Mouse (Mus musculus): ENCODE results near the gene Pip5k1b. TPM values are rescaled to one million over a fixed set of nuclear protein-coding genes. Genes with fewer than 3 reads are reported as not detected.
"Not testable (repeated sequence)": the region's sequence is repeated elsewhere in the genome, so short reads cannot be mapped to it uniquely, and the experiment has no call there.

Pip5k1b gene
- polyA plus RNA-seq, 1 experiment, result 10.4 TPM

DNA sequence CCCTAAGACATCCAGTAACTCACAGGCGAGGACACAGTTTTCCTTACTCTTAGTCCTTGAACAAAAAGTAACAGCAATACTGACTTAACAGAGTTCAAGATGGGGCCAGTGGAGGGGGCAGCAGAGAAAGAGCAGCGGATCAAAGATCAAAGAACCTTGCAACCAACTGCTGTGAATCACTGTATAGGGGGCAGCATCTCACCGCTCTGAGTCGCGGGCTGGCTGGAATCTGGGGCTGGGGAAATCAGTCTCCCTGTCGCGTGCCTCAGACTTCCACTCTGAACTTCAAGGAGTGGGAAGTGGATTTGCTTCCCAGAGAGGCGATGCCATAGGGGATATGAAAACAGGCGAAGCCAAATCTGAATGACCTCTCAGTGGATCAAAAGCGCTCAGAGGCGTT is 1.8 kb upstream of the Pip5k1b start:
- H3K27ac ChIP-seq (ENCODE audit: control insufficient read depth, insufficient read depth, low read depth, low read length, poor library complexity), result no peak overlapping the region
- no peak overlapping the region for H3K4me3 ChIP-seq (replicated peaks; ENCODE audit: control insufficient read depth, low read depth, low read length)
- 26% methylated on average over 11 of the region's 11 CpGs for WGBS
- peaks cover 2% of the 10 kb centered on the region for H3K4me1 ChIP-seq (ENCODE audit: control insufficient read depth, insufficient read depth, low read length)
- TF ChIP-seq CTCF (IDR thresholded peaks at IDR 0.05; ENCODE audit: control insufficient read depth, insufficient read depth, low read length), result no peak

- TF ChIP-seq POLR2A (IDR thresholded peaks at IDR 0.05; ENCODE audit: borderline replicate concordance, control insufficient read depth, low read depth, low read length) (no peak), CTCF (IDR thresholded peaks at IDR 0.05; ENCODE audit: control insufficient read depth, insufficient read depth, low read length) (no peak)
- peaks cover 2% of the 10 kb centered on the region for H3K4me1 ChIP-seq (ENCODE audit: control insufficient read depth, insufficient read depth, low read length)
- peak overlapping the region; percentile 79 for H3K4me3 ChIP-seq (replicated peaks; ENCODE audit: control insufficient read depth, low read depth, low read length)
- under 1% methylated on average over 12 of the region's 12 CpGs for WGBS
- peak overlapping the region; percentile 94 for H3K27ac ChIP-seq (ENCODE audit: control insufficient read depth, insufficient read depth, low read depth, low read length, poor library complexity)
Observed at GRCm38 (mm10) chr19:24556585-24556966, 904 bp upstream of the Pip5k1b start.

DNA sequence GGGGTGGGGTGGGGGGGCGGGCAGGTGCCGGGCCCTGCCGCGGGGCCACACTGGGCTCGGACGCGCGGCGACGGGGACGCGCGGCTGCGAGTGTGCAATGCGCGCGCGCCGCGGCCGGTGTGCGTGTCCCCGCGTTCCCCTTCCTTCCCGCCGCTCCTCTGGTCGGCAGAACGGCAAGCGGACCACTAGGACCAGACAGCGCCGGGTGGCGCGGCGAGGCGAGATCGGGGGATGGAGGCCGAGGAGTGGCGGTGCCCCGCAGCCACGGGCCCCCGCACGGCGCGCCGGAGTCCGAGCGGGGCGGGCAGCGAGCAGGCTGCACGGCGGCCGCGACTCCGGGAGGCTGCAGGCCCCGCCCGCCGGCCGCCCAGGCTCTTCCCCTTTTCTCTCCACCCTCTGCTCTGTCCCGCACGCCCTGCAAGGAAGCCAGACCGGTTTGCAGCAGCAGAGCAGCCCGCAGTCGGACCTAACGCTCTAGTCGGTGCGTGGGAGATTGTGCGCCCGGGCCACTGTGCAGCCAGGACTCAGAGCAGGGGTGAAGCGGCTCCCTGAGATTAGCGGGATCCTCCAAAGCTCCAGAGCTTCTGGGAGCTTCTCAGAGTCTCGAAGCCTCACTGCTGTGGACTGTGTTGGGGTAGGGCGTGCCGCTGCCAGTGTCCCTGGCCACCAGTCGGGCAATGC is 372 bp upstream of the Pip5k1b start:
- Histone ChIP-seq H3K4me1 (ENCODE audit: control insufficient read depth, insufficient read depth, low read length) (peaks cover 2% of the 10 kb centered on the region), H3K27ac (ENCODE audit: control insufficient read depth, insufficient read depth, low read depth, low read length, poor library complexity) (peak overlapping the region; percentile 94), H3K4me3 (replicated peaks; ENCODE audit: control insufficient read depth, low read depth, low read length) (peak overlapping the region; percentile 79)
- WGBS, result 1% methylated on average over 71 of the region's 74 CpGs
- no peak for TF ChIP-seq CTCF (IDR thresholded peaks at IDR 0.05; ENCODE audit: control insufficient read depth, insufficient read depth, low read length)
- peak; percentile 2; the same call in 1 of the 2 replicates for TF ChIP-seq POLR2A (IDR thresholded peaks at IDR 0.05; ENCODE audit: borderline replicate concordance, control insufficient read depth, low read depth, low read length)

GRCm38 (mm10) chr19:24554911-24555465 is 684 bp downstream of the Pip5k1b start:
- no peak for TF ChIP-seq CTCF (IDR thresholded peaks at IDR 0.05; ENCODE audit: control insufficient read depth, insufficient read depth, low read length)
- no peak for TF ChIP-seq POLR2A (IDR thresholded peaks at IDR 0.05; ENCODE audit: borderline replicate concordance, control insufficient read depth, low read depth, low read length)
- H3K4me1 ChIP-seq (ENCODE audit: control insufficient read depth, insufficient read depth, low read length), result peaks cover 2% of the 10 kb centered on the region; the same call in 1 of the 2 replicates

DNA sequence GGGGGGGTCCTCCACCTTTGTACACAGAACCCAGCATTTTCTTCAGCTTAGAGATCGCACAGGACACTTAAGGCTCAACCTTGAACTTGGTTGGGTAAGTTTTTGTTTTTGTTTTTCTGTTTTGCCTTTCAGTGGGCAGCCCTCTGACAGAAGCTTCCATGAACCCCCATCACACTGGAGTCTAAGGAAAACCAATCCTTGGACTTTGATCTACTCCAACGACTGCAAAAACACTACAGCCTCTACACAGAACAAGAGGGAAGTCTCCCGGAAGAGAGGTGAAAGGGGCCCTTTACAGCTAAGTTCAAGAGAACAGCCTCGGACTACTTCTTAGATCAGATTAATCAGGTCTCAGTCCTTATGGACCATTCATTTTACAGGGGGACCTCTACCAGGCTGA is 1.2 kb downstream of the Pip5k1b start:
- no peak overlapping the region for H3K27ac ChIP-seq (ENCODE audit: control insufficient read depth, insufficient read depth, low read depth, low read length, poor library complexity)
- TF ChIP-seq CTCF (IDR thresholded peaks at IDR 0.05; ENCODE audit: control insufficient read depth, insufficient read depth, low read length) (no peak), POLR2A (IDR thresholded peaks at IDR 0.05; ENCODE audit: borderline replicate concordance, control insufficient read depth, low read depth, low read length) (no peak)
- peaks cover 2% of the 10 kb centered on the region; the same call in 1 of the 2 replicates for H3K4me1 ChIP-seq (ENCODE audit: control insufficient read depth, insufficient read depth, low read length)
- 13% methylated on average over 4 of the region's 4 CpGs for WGBS
- peak overlapping the region; percentile 79 for H3K4me3 ChIP-seq (replicated peaks; ENCODE audit: control insufficient read depth, low read depth, low read length)

More at GRCm38 (mm10) chr19:24554911-24555465, 684 bp downstream of the Pip5k1b start:
- Histone ChIP-seq H3K27ac (ENCODE audit: control insufficient read depth, insufficient read depth, low read depth, low read length, poor library complexity) (peak overlapping the region; percentile 84), H3K4me3 (replicated peaks; ENCODE audit: control insufficient read depth, low read depth, low read length) (peak overlapping the region; percentile 79)
- WGBS, result under 1% methylated on average over 19 of the region's 19 CpGs

GRCm38 (mm10) chr19:24553291-24554075 is 2.2 kb downstream of the Pip5k1b start:
- Histone ChIP-seq H3K4me1 (ENCODE audit: control insufficient read depth, insufficient read depth, low read length) (peaks cover 2% of the 10 kb centered on the region; the same call in 1 of the 2 replicates), H3K27ac (ENCODE audit: control insufficient read depth, insufficient read depth, low read depth, low read length, poor library complexity) (no peak overlapping the region), H3K4me3 (replicated peaks; ENCODE audit: control insufficient read depth, low read depth, low read length) (no peak overlapping the region)
- WGBS, result 82% methylated on average over 12 of the region's 12 CpGs
- TF ChIP-seq POLR2A (IDR thresholded peaks at IDR 0.05; ENCODE audit: borderline replicate concordance, control insufficient read depth, low read depth, low read length) (no peak), CTCF (IDR thresholded peaks at IDR 0.05; ENCODE audit: control insufficient read depth, insufficient read depth, low read length) (no peak)

DNA sequence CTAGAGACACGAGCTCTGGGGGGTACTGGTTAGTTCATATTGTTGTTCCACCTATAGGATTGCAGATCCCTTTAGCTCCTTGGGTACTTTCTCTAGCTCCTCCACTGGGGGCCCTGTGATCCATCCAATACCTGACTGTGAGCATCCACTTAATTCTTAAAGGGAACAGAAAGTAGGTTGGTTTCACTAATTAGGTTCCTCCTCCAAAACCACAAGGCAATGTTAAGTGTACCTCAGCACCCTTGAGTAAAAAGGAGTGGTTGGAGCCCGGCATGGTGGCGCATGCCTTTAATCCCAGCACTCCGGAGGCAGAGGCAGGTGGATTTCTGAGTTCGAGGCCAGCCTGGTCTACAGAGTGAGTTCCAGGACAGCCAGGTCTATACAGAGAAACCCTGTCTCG is 3.0 kb downstream of the Pip5k1b start:
- WGBS, result 49% methylated on average over 6 of the region's 6 CpGs
- not testable (repeated sequence) for H3K27ac ChIP-seq (ENCODE audit: control insufficient read depth, insufficient read depth, low read depth, low read length, poor library complexity); H3K4me3 ChIP-seq (replicated peaks; ENCODE audit: control insufficient read depth, low read depth, low read length); H3K4me1 ChIP-seq (ENCODE audit: control insufficient read depth, insufficient read depth, low read length)

DNA sequence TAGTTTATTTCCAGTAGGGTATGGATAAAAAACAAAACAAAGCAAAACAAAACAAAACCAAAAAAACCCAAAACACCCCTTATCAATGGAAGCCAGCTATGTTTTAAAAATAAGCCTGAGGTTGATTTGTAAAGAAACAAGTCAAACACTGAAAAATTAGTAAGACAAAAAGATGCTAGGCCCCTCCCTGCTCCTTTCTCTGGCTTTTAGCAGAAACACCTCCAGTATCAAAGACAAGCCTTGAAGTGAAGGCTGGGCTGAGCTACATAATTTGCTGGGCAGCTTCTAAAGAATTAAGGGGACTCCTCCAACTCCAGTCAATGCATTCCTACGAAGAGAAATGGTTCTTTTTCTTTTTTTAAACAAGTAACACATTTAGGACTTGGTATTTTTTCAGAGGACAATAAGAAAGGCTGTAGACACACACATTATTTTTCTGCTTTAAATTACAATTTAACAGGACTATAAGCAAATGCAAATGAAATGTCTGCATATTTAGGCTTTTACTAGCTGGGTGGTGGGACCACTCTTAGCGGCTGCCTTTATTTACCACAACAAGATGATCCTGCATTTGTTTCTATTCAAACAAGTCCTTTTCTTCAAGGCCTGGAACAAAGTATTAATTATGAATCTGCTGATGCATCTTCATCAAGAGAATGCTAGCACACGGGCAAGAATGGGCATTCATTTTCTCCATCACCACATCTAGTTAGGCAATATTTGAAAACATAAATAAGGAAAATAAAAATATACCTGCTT is 4.3 kb downstream of the Pip5k1b start:
- 80% methylated on average over 3 of the region's 3 CpGs for WGBS

More for the DNA sequence above, 4.3 kb downstream of the Pip5k1b start:
- no peak overlapping the region for H3K4me3 ChIP-seq (replicated peaks; ENCODE audit: control insufficient read depth, low read depth, low read length)
- no peak overlapping the region for H3K27ac ChIP-seq (ENCODE audit: control insufficient read depth, insufficient read depth, low read depth, low read length, poor library complexity)
- TF ChIP-seq POLR2A (IDR thresholded peaks at IDR 0.05; ENCODE audit: borderline replicate concordance, control insufficient read depth, low read depth, low read length) (no peak), CTCF (IDR thresholded peaks at IDR 0.05; ENCODE audit: control insufficient read depth, insufficient read depth, low read length) (no peak)
- peaks cover 2% of the 10 kb centered on the region; the same call in 1 of the 2 replicates for H3K4me1 ChIP-seq (ENCODE audit: control insufficient read depth, insufficient read depth, low read length)

Data from bone marrow, adult 2 months (tissue).